Mouse (Mus musculus): ENCODE measurements around the gene Nt5c3b. TPM values are rescaled to one million over a fixed set of nuclear protein-coding genes. Genes with fewer than 3 reads are reported as not detected.

The Nt5c3b gene
- 10 to 100 TPM; 45.6 to 50.0 TPM for total RNA-seq (2021)
- long read RNA-seq, experiment 1, transcript Nt5c3b-203 (8 exons, 1,348 nt), result minor isoform, 7 of 33 reads
- long read RNA-seq, experiment 1, transcript Nt5c3b-201 (9 exons, 1,399 nt), result major isoform, 21 of 33 reads
- long read RNA-seq, experiment 1, partial matches to known transcripts, result 1 of 33 reads
- long read RNA-seq, experiment 1, other reads (novel, unspliced or antisense), result 3 of 33 reads
- long read RNA-seq, experiment 2, transcript Nt5c3b-201 (9 exons, 1,399 nt), result major isoform, 54 of 81 reads
- long read RNA-seq, experiment 2, partial matches to known transcripts, result 6 of 81 reads
- long read RNA-seq, experiment 2, other reads (novel, unspliced or antisense), result 13 of 81 reads

GRCm38 (mm10) chr11:100441797-100442196 is at the start of gene Nt5c3b, which contains the start of gene Klhl10:
Gene Nt5c3b (minus strand): TSS chr11:100441808.
Gene Klhl10 (plus strand): TSS chr11:100441917.
- DNase-seq (ENCODE audit: low spot score in 2 of 2), result no peak

GRCm38 (mm10) chr11:100490951-100491350 is 49.3 kb upstream of the Nt5c3b start:
- DNase-seq (ENCODE audit: low spot score in 2 of 2), result no peak

- DNase-seq (ENCODE audit: low spot score in 2 of 2), result no peak
Observed at GRCm38 (mm10) chr11:100485801-100486538, 44.4 kb upstream of the Nt5c3b start.

GRCm38 (mm10) chr11:100484461-100484860 is 42.9 kb upstream of the Nt5c3b start:
- DNase-seq (ENCODE audit: low spot score in 2 of 2), result no peak

GRCm38 (mm10) chr11:100479152-100479551 is 37.5 kb upstream of the Nt5c3b start:
- no peak for DNase-seq (ENCODE audit: low spot score in 2 of 2)

GRCm38 (mm10) chr11:100476281-100476680 is 34.7 kb upstream of the Nt5c3b start:
- DNase-seq (ENCODE audit: low spot score in 2 of 2), result no peak

GRCm38 (mm10) chr11:100472935-100473295 is 31.3 kb upstream of the Nt5c3b start:
- DNase-seq (ENCODE audit: low spot score in 2 of 2), result no peak

GRCm38 (mm10) chr11:100472197-100472934 is 30.8 kb upstream of the Nt5c3b start, which contains the start of gene Klhl11:
Gene Klhl11 (minus strand): TSS chr11:100472741.
- DNase-seq (ENCODE audit: low spot score in 2 of 2), result peak; percentile 93 to 96

- DNase-seq (ENCODE audit: low spot score in 2 of 2), result no peak
Observed at GRCm38 (mm10) chr11:100471352-100472196, 30.0 kb upstream of the Nt5c3b start.

- DNase-seq (ENCODE audit: low spot score in 2 of 2), result no peak
Observed at GRCm38 (mm10) chr11:100465833-100466232, 24.2 kb upstream of the Nt5c3b start.

GRCm38 (mm10) chr11:100465229-100465792 is 23.7 kb upstream of the Nt5c3b start:
- no peak for DNase-seq (ENCODE audit: low spot score in 2 of 2)

- no peak for DNase-seq (ENCODE audit: low spot score in 2 of 2)
Observed at GRCm38 (mm10) chr11:100462699-100463098, 21.1 kb upstream of the Nt5c3b start.

GRCm38 (mm10) chr11:100457711-100458110 is 16.1 kb upstream of the Nt5c3b start:
- DNase-seq (ENCODE audit: low spot score in 2 of 2), result no peak

- DNase-seq (ENCODE audit: low spot score in 2 of 2), result no peak
Observed at GRCm38 (mm10) chr11:100457247-100457646, 15.6 kb upstream of the Nt5c3b start.

- DNase-seq (ENCODE audit: low spot score in 2 of 2), result no peak
Observed at GRCm38 (mm10) chr11:100442625-100443024, 1.0 kb upstream of the Nt5c3b start.

GRCm38 (mm10) chr11:100440691-100441522 is 701 bp downstream of the Nt5c3b start:
- peak; percentile 83 to 87 for DNase-seq (ENCODE audit: low spot score in 2 of 2)

GRCm38 (mm10) chr11:100437901-100438300 is 3.7 kb downstream of the Nt5c3b start:
- DNase-seq (ENCODE audit: low spot score in 2 of 2), result no peak

GRCm38 (mm10) chr11:100435678-100436246 is 5.8 kb downstream of the Nt5c3b start:
- DNase-seq (ENCODE audit: low spot score in 2 of 2), result no peak

GRCm38 (mm10) chr11:100432002-100432401 is 9.6 kb downstream of the Nt5c3b start:
- DNase-seq (ENCODE audit: low spot score in 2 of 2), result no peak

All from adrenal gland, adult 18-20 months (tissue).